Mouse (Mus musculus) kidney, postnatal 0 days (tissue): Measurements from ENCODE around the gene Kirrel3. TPM values are rescaled to one million over a fixed set of nuclear protein-coding genes. Genes with fewer than 3 reads are reported as not detected.
A peak's percentile ranks its signal among the peaks of the same experiment; 100 is the strongest.

Source experiments
- ATAC-seq: fragments of 200-750 bp; cut with Nextera tagmentation; replicated peaks from 2 replicates; pipeline ENCODE4 v1.8.0; 2017; ENCODE audit warnings: low read depth, moderate number of reproducible peaks, moderate TSS enrichment, moderate library complexity; ENCODE audit not compliant: low FRiP score
- DNase-seq: peaks from one replicate; pipeline ENCODE4 v3.0.0-alpha.2; 2016; ENCODE audit warnings: low spot score
- H3K27ac ChIP-seq: fragments of 300-500 bp; sonication (generic); 2 replicates; pipeline ENCODE4 v1.5.1; 2014; ENCODE audit warnings: mild to moderate bottlenecking
- H3K27me3 ChIP-seq: fragments of 300-500 bp; sonication (generic); 2 replicates; pipeline ENCODE4 v1.6.1; 2014; ENCODE audit warnings: low read length, mixed read lengths; ENCODE audit not compliant: insufficient read depth
- H3K36me3 ChIP-seq: fragments of 300-500 bp; sonication (generic); 2 replicates; pipeline ENCODE4 v1.6.1; 2014; ENCODE audit warnings: low read length, mixed read lengths; ENCODE audit not compliant: insufficient read depth
- H3K4me1 ChIP-seq: fragments of 300-500 bp; sonication (generic); replicated peaks from 2 replicates; pipeline ENCODE4 v1.6.1; 2014; ENCODE audit warnings: antibody characterized with exemption, low read length, mixed read lengths; ENCODE audit not compliant: insufficient read depth
- H3K4me2 ChIP-seq: fragments of 300-500 bp; sonication (generic); 2 replicates; pipeline ENCODE4 v1.6.1; 2014; ENCODE audit warnings: mild to moderate bottlenecking, low read length, moderate library complexity, mixed read lengths
- H3K4me3 ChIP-seq: fragments of 300-500 bp; sonication (generic); replicated peaks from 2 replicates; pipeline ENCODE4 v1.5.1; 2014; ENCODE audit warnings: low read depth, low read length
- H3K9ac ChIP-seq: fragments of 300-500 bp; sonication (generic); 2 replicates; pipeline ENCODE4 v1.6.1; 2014; ENCODE audit warnings: low read depth, low read length
- H3K9me3 ChIP-seq: fragments of 300-500 bp; sonication (generic); replicated peaks from 2 replicates; pipeline ENCODE4 v1.6.1; 2016; ENCODE audit warnings: low read length, inconsistent platforms, mixed read lengths
- CTCF ChIP-seq: IDR thresholded peaks from 2 replicates; pipeline ENCODE4 v1.5.1; 2016; ENCODE audit warnings: antibody characterized with exemption, low read depth, mild to moderate bottlenecking, moderate library complexity
- WGBS: fragments of 180-500 bp; shearing (Covaris S2); extraction: QIAGEN DNeasy Blood & Tissue Kit; methylation state at CpG from one replicate; pipeline ENCODE4 v1.1.7; 2014; 5-methylcytosine and 5-hydroxymethylcytosine counted together
- polyA plus RNA-seq: library from polyadenylated mRNA; unstranded; fragments of >200 nt; fragmentation: Nextera tagmentation; extraction: Ambion mirVana; gene quantifications from 2 replicates; pipeline ENCODE4 v1.2.1, GENCODE M21; 2015

Kirrel3 gene
- polyA plus RNA-seq, 1 experiment from 2014 or later = 0.82 TPM

- Histone ChIP-seq H3K4me3 (no peak overlapping the region), H3K36me3 (no peaks in the 10 kb centered on the region), H3K4me1 (no peaks in the 10 kb centered on the region), H3K4me2 (no peak overlapping the region), H3K27ac (no peak overlapping the region), H3K9me3 (no peaks in the 10 kb centered on the region), H3K9ac (no peak overlapping the region), H3K27me3 (no peaks in the 10 kb centered on the region)
- no peak for ATAC-seq
- 53% methylated on average over 5 of the region's 5 CpGs for WGBS
- TF ChIP-seq CTCF = no peak
- DNase-seq = no peak
Observed at GRCm38 (mm10) chr9:34458189-34458588, 27.5 kb upstream of the Kirrel3 start.

DNA sequence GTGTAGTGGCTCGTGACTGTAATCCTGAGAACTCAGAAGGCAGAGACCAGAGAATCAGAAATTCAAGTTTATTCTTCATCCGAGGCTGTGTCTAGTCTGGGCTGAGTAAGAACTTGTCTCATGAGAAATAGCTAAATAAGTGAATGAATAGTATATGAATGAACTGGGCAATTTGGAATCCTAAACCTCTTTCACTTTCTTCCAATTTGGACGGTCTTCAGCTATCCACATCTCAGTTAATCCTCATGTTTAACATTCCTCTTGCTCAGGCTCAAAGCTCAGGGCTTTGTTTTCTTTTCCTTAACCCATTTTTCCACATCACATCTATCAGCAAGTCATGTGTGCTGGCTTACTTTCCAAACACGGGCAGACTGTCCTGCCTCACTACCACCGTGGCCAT, 25.7 kb upstream of the Kirrel3 start:
- 64% methylated on average over 5 of the region's 5 CpGs for WGBS
- no peak overlapping the region for H3K4me2 ChIP-seq

DNA sequence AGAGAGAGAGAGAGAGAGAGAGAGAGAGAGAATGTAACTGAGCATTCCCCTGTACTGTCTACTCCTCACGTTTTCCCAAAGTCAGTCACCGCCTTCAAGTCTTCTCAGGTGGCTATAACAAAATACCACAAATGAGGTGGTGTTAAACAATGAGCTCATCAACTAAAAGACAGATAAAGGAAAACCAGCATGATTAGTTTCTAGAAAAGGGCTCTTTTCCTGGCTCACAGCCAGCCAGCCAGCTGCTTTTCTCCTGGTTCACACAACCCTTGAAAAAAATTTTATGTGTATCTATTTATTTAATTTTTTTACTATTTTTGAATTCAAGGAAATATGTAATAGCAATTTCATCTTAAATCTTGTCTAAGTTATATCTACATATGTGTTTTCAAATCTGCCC, 22.0 kb upstream of the Kirrel3 start:
- Histone ChIP-seq H3K9me3 (no peaks in the 10 kb centered on the region), H3K4me1 (no peaks in the 10 kb centered on the region), H3K27me3 (no peaks in the 10 kb centered on the region), H3K9ac (no peak overlapping the region), H3K36me3 (no peaks in the 10 kb centered on the region), H3K27ac (no peak overlapping the region), H3K4me3 (no peak overlapping the region), H3K4me2 (no peak overlapping the region)
- WGBS = 31% methylated on average over 2 of the region's 2 CpGs
- DNase-seq (no peak), ATAC-seq (no peak)
- TF ChIP-seq CTCF = no peak

More for the DNA sequence above, 25.7 kb upstream of the Kirrel3 start:
- no peaks in the 10 kb centered on the region for H3K27me3 ChIP-seq
- DNase-seq (no peak), ATAC-seq (no peak)
- H3K4me1 ChIP-seq = no peaks in the 10 kb centered on the region
- no peak for TF ChIP-seq CTCF
- H3K9me3 ChIP-seq = no peaks in the 10 kb centered on the region
- no peak overlapping the region for H3K4me3 ChIP-seq
- H3K27ac ChIP-seq = no peak overlapping the region
- H3K36me3 ChIP-seq = no peaks in the 10 kb centered on the region
- no peak overlapping the region for H3K9ac ChIP-seq

- Histone ChIP-seq H3K4me1 (no peaks in the 10 kb centered on the region), H3K9ac (no peak overlapping the region), H3K4me2 (no peak overlapping the region), H3K9me3 (no peaks in the 10 kb centered on the region), H3K27me3 (no peaks in the 10 kb centered on the region), H3K4me3 (no peak overlapping the region), H3K36me3 (no peaks in the 10 kb centered on the region), H3K27ac (no peak overlapping the region)
- no peak for TF ChIP-seq CTCF
- ATAC-seq (no peak), DNase-seq (no peak)
- WGBS = 61% methylated on average over 3 of the region's 3 CpGs
Observed at GRCm38 (mm10) chr9:34466058-34466457, 19.6 kb upstream of the Kirrel3 start.

DNA sequence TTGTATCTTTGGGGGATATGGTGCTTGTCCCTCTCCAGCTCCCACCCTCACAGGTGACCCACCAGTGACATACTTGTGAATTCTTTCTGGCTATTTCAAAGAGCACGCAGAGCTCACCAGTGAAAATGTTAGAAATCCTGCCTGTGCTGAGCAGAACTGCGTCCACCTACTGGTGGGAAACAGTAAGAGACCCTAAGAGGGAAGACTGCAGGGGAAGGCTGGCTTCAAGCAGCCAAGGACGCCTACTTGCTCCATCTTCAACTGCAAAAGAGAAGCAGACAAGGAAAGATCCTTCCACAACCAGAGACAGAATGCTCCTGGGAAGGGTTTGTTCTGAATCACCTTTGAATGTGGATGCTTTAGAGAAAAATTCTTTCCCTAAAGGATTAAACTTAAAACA, 16.5 kb upstream of the Kirrel3 start:
- Histone ChIP-seq H3K9me3 (no peaks in the 10 kb centered on the region), H3K27me3 (no peaks in the 10 kb centered on the region), H3K4me3 (no peak overlapping the region), H3K27ac (no peak overlapping the region), H3K36me3 (no peaks in the 10 kb centered on the region), H3K4me1 (no peaks in the 10 kb centered on the region), H3K9ac (no peak overlapping the region), H3K4me2 (no peak overlapping the region)
- ATAC-seq (no peak), DNase-seq (no peak)
- peak; percentile 40; the same call in 1 of the 2 replicates for TF ChIP-seq CTCF
- 91% methylated on average over 3 of the region's 3 CpGs for WGBS

DNA sequence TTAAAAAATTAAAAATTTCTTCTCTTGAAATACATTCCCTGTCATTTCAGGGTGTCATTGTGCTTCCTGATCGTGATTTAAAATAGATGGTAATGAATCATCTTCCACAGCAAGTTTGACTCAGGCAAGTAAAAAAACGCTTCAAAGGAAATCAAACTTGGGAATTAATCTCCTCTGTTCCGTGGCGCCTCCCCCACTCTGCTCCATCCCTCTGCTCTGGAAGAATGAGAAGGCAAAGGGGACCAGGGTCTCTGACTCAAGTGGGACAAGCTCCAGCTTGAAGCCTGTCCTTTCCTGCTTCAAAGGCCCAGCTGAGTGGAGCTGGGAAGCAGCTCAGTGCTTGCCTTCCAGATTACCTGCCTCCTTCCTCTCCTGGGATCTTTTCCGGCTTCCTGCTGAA, 9.5 kb upstream of the Kirrel3 start:
- ATAC-seq = no peak

DNA sequence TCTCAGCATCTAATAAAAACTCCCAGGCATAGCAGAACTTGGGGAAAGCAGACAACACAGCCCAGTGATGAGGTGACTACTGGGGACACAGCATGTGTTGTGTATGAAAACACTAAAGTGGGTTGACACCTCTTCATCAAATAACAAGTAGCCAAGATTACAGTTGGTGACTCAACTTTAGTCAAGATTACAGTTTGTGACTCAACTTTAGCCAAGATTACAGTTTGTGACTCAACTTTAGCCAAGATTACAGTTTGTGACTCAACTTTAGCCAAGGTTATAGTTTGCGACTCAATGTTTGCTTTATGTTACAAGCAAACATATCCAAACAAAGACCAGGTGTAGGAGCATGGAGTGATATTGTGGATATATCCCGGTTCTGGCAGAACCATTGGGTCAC, 7.2 kb upstream of the Kirrel3 start:
- Histone ChIP-seq H3K4me2 (no peak overlapping the region), H3K27me3 (no peaks in the 10 kb centered on the region), H3K9ac (no peak overlapping the region), H3K9me3 (no peaks in the 10 kb centered on the region), H3K36me3 (no peaks in the 10 kb centered on the region), H3K27ac (no peak overlapping the region), H3K4me3 (no peak overlapping the region), H3K4me1 (no peaks in the 10 kb centered on the region)
- no peak for ATAC-seq
- TF ChIP-seq CTCF = no peak
- no peak for DNase-seq
- 89% methylated on average over 2 of the region's 2 CpGs for WGBS

More for the DNA sequence above, 9.5 kb upstream of the Kirrel3 start:
- no peaks in the 10 kb centered on the region for H3K4me1 ChIP-seq
- DNase-seq = peak; percentile 59
- WGBS = 15% methylated on average over 5 of the region's 5 CpGs
- no peak overlapping the region for H3K4me3 ChIP-seq
- no peak for TF ChIP-seq CTCF
- H3K36me3 ChIP-seq = no peaks in the 10 kb centered on the region
- H3K27me3 ChIP-seq = no peaks in the 10 kb centered on the region
- no peak overlapping the region for H3K4me2 ChIP-seq
- H3K9ac ChIP-seq = no peak overlapping the region
- no peaks in the 10 kb centered on the region for H3K9me3 ChIP-seq
- no peak overlapping the region for H3K27ac ChIP-seq
